Mouse (Mus musculus) forebrain, embryonic 10.5 days (tissue): ENCODE measurements around the gene Dhdh. TPM values are rescaled to one million over a fixed set of nuclear protein-coding genes. Genes with fewer than 3 reads are reported as not detected.
"Not testable (repeated sequence)": the region's sequence is repeated elsewhere in the genome, so short reads cannot be mapped to it uniquely, and the experiment has no call there.

ENCODE experiments used
- DNase-seq: peaks from one replicate; pipeline ENCODE4 v3.0.0-alpha.2; 2017; ENCODE audit warnings: low spot score; ENCODE audit errors: extremely low spot score
- H3K27ac ChIP-seq: fragments of 300-500 bp; sonication (generic); 2 replicates; pipeline ENCODE4 v1.5.1; 2016; ENCODE audit warnings: mild to moderate bottlenecking
- H3K27me3 ChIP-seq: fragments of 300-500 bp; sonication (generic); 2 replicates; pipeline ENCODE4 v1.6.1; 2016; ENCODE audit warnings: mild to moderate bottlenecking; ENCODE audit not compliant: poor library complexity, severe bottlenecking
- H3K36me3 ChIP-seq: fragments of 300-500 bp; sonication (generic); replicated peaks from 2 replicates; pipeline ENCODE4 v1.6.1; 2016; ENCODE audit warnings: mild to moderate bottlenecking, moderate library complexity
- H3K4me1 ChIP-seq: fragments of 300-500 bp; sonication (generic); 2 replicates; pipeline ENCODE4 v1.6.1; 2016
- H3K4me3 ChIP-seq: fragments of 300-500 bp; sonication (generic); 2 replicates; pipeline ENCODE4 v1.5.1; 2016; ENCODE audit warnings: mild to moderate bottlenecking, moderate library complexity
- H3K9me3 ChIP-seq: fragments of 300-500 bp; sonication (generic); 2 replicates; pipeline ENCODE4 v1.6.1; 2016; ENCODE audit warnings: mild to moderate bottlenecking, moderate library complexity
- WGBS: fragments of 180-500 bp; shearing (Covaris S2); methylation state at CpG from one replicate; pipeline ENCODE4 v1.1.7; 2016; 5-methylcytosine and 5-hydroxymethylcytosine counted together
- polyA plus RNA-seq: library from polyadenylated mRNA; unstranded; fragments of >200 nt; fragmentation: Nextera tagmentation; extraction: Ambion mirVana; gene quantifications from 2 replicates; pipeline ENCODE4 v1.2.1, GENCODE M21; 2016

The Dhdh gene
- 6.4 and 7.2 TPM in 2 replicates for polyA plus RNA-seq

DNA sequence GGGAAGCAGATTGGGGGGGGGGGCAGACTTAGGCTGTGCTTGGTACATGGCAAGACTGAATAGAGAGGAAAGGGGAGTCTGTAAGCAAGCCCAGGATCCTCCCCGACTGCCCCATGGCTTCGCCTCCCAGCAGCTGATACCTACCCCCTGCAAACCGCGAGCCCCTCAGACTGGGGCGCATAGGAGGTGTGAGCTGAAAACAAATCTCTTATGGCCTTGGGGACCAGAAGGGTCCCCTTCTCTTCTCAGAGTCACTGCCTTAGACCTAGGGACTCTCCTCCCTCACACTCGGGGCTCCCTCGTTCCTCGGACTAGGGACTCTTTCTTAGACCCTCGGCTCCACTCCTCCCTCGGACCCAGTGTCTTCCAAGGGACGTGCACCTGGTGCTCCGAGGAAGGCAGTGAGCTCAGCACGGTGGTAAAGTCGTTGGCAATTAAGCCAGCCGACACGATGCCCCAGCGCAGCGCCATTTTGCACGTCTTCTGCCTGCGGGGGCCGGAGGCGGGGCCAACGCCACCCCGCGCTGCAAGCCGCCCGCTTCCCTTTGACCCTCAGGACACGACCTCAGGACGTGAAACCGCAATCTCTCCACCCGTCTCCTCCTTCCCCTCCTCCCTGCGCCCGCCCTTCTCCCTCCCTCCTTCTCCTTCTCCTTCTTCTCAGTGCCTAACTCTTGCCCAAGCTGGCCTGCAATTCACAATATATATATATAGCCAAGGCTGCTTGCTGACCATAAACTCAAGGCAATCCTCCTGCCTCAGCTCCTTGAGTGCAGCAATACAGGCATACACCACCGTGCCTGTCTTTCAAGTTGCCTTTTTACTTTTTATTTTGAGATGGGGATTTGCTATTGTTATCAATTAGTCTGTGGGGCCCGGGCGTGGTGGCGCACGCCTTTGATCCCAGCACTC is at the start of gene Dhdh:
Gene Dhdh (minus strand): TSS at position 513 of the 912 bp plus-strand sequence.
- peak within 1 kb of the TSS; percentile 61 for H3K4me3 ChIP-seq
- peak; percentile 63 for DNase-seq
- H3K27me3 ChIP-seq = peaks cover 5% of the 10 kb centered on the region; the same call in 1 of the 2 replicates
- WGBS = 7% methylated on average over 38 of the region's 38 CpGs
- H3K4me1 ChIP-seq = peaks cover 41% of the 10 kb centered on the region
- H3K36me3 ChIP-seq = peaks cover 23% of the 10 kb centered on the region
- H3K9me3 ChIP-seq = no peaks in the 10 kb centered on the region
- H3K27ac ChIP-seq = peak within 1 kb of the TSS; percentile 90

DNA sequence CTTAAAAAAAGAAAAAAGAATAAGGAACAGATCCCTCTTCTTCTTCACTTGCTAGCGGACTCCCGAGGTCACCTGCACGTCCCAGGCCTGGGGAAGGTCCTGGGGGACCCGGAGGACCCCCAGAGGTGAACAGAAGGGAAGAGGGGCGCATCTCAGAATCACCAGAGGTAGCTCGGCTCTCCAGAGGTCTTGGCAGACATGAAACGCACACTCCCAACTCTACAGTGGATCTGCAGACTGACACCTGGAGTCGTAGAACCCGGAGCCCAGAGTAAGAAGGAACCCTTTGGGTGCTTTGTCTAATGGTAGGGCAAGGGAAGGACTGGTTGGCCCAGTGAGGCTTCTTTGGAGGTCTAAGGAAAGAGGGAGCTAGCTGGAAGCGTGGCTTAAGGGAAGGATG is 49.0 kb upstream of the Dhdh start:
- DNase-seq = no peak
- Histone ChIP-seq H3K27me3 (no peaks in the 10 kb centered on the region), H3K4me1 (peaks cover 21% of the 10 kb centered on the region), H3K9me3 (no peaks in the 10 kb centered on the region), H3K36me3 (no peaks in the 10 kb centered on the region), H3K27ac (peak overlapping the region; percentile 87; the same call in 1 of the 2 replicates), H3K4me3 (peak overlapping the region; percentile 70)
- WGBS = 82% methylated on average over 10 of the region's 10 CpGs

- 73% methylated on average over 1 of the region's 1 CpGs for WGBS
- H3K27me3 ChIP-seq = no peaks in the 10 kb centered on the region
- no peak for DNase-seq
- H3K36me3 ChIP-seq = no peaks in the 10 kb centered on the region
- no peak overlapping the region for H3K27ac ChIP-seq
- no peaks in the 10 kb centered on the region for H3K9me3 ChIP-seq
- H3K4me3 ChIP-seq = no peak overlapping the region
- H3K4me1 ChIP-seq = peaks cover 23% of the 10 kb centered on the region
Observed at GRCm38 (mm10) chr7:45535676-45536075, 47.1 kb upstream of the Dhdh start.

GRCm38 (mm10) chr7:45530643-45531042 is 42.0 kb upstream of the Dhdh start:
- DNase-seq = no peak
- no peaks in the 10 kb centered on the region for H3K36me3 ChIP-seq
- H3K9me3 ChIP-seq = no peaks in the 10 kb centered on the region
- no peak overlapping the region for H3K4me3 ChIP-seq
- no peaks in the 10 kb centered on the region for H3K27me3 ChIP-seq
- peak overlapping the region; percentile 62; the same call in 1 of the 2 replicates for H3K27ac ChIP-seq
- WGBS = 90% methylated on average over 2 of the region's 2 CpGs
- peaks cover 21% of the 10 kb centered on the region for H3K4me1 ChIP-seq

GRCm38 (mm10) chr7:45529461-45529860 is 40.9 kb upstream of the Dhdh start:
- 30% methylated on average over 6 of the region's 6 CpGs for WGBS
- H3K9me3 ChIP-seq = no peaks in the 10 kb centered on the region
- peak overlapping the region; percentile 12; the same call in 1 of the 2 replicates for H3K27ac ChIP-seq
- H3K4me3 ChIP-seq = no peak overlapping the region
- no peak for DNase-seq
- H3K36me3 ChIP-seq = peaks cover 4% of the 10 kb centered on the region
- H3K27me3 ChIP-seq = no peaks in the 10 kb centered on the region
- H3K4me1 ChIP-seq = peaks cover 32% of the 10 kb centered on the region

DNA sequence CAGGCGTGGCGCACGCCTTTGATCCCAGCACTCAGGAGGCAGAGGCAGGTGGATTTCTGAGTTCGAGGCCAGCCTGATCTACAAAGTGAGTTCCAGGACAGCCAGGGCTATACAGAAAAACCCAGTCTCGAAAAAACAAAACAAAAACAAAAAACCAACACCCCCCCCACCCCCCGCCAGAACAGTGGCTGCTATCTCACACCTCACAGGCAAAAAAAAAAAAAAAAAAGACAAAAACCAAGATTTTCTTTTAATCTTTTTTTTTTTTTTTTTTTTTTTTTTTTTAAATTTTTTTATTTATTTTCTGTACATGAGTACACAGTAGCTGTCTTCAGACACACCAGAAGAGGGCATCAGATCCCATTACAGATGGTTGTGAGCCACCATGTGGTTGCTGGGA is 38.6 kb upstream of the Dhdh start:
- H3K27me3 ChIP-seq, H3K4me3 ChIP-seq, H3K27ac ChIP-seq, H3K9me3 ChIP-seq, DNase-seq: not testable (repeated sequence)
- Histone ChIP-seq H3K36me3 (peaks cover 20% of the 10 kb centered on the region), H3K4me1 (peaks cover 50% of the 10 kb centered on the region)
- WGBS = 88% methylated on average over 6 of the region's 6 CpGs

GRCm38 (mm10) chr7:45526474-45527120 is 38.0 kb upstream of the Dhdh start:
- H3K27me3 ChIP-seq = no peaks in the 10 kb centered on the region
- WGBS = 24% methylated on average over 7 of the region's 7 CpGs
- no peaks in the 10 kb centered on the region for H3K9me3 ChIP-seq
- peak overlapping the region; percentile 94 for H3K27ac ChIP-seq
- peaks cover 20% of the 10 kb centered on the region for H3K36me3 ChIP-seq
- peaks cover 54% of the 10 kb centered on the region for H3K4me1 ChIP-seq
- no peak for DNase-seq
- peak overlapping the region; percentile 91 for H3K4me3 ChIP-seq

DNA sequence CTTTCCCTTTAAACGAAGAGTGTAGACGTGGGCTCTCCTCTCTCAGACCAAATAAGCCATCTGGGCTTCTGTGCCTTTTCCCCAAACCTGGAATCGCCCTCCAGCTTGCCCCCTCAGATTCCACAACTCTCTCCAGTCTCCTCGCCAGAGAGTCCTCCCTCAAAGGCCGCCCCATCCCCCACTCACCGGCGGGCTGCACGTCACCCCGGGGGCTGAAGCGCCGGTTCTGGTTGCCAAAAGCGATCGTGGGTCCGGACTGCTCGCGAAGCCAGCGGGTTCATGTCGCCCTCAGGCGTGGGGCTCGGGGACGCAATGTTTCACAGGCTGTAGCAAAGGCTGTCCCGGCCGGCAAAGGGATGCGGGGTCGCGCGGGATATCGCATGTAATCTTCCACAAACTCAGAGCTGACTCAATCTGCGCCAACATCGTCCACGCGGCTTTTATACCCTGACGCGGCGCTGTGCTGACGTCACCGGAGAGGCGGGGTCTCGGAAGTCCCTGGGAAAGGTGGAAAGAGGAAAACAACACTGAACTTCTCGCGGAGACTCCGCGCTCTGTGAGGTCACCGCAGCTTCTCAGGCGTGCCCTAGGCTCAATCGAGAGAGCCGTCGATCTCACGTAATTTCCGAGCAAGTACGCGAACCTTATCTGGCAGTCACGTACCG is 37.3 kb upstream of the Dhdh start, which contains the start of the genes Ppp1r15a and Plekha4:
Gene Ppp1r15a (minus strand): TSS at position 460 of the 665 bp plus-strand sequence.
Gene Plekha4 (plus strand): TSS at position 522 of the 665 bp plus-strand sequence.
- peaks cover 20% of the 10 kb centered on the region for H3K36me3 ChIP-seq
- no peaks in the 10 kb centered on the region for H3K27me3 ChIP-seq
- peak; percentile 97 for DNase-seq
- peaks cover 59% of the 10 kb centered on the region for H3K4me1 ChIP-seq
- H3K4me3 ChIP-seq = peak within 1 kb of the TSS; percentile 91
- under 1% methylated on average over 54 of the region's 54 CpGs for WGBS
- peak within 1 kb of the TSS; percentile 94 for H3K27ac ChIP-seq
- no peaks in the 10 kb centered on the region for H3K9me3 ChIP-seq

GRCm38 (mm10) chr7:45524841-45525621 is 36.4 kb upstream of the Dhdh start:
- Histone ChIP-seq H3K4me3 (peak overlapping the region; percentile 91), H3K27ac (peak overlapping the region; percentile 94), H3K27me3 (no peaks in the 10 kb centered on the region), H3K36me3 (peaks cover 20% of the 10 kb centered on the region), H3K4me1 (peaks cover 50% of the 10 kb centered on the region), H3K9me3 (no peaks in the 10 kb centered on the region)
- peak; percentile 25 for DNase-seq
- 43% methylated on average over 12 of the region's 12 CpGs for WGBS

GRCm38 (mm10) chr7:45523678-45524170 is 35.1 kb upstream of the Dhdh start:
- no peak for DNase-seq
- Histone ChIP-seq H3K4me1 (peaks cover 47% of the 10 kb centered on the region), H3K27me3 (no peaks in the 10 kb centered on the region), H3K27ac (no peak overlapping the region), H3K36me3 (peaks cover 20% of the 10 kb centered on the region), H3K9me3 (no peaks in the 10 kb centered on the region), H3K4me3 (peak overlapping the region; percentile 30)
- WGBS = 86% methylated on average over 13 of the region's 13 CpGs

GRCm38 (mm10) chr7:45522957-45523676 is 34.5 kb upstream of the Dhdh start:
- peak overlapping the region; percentile 30 for H3K4me3 ChIP-seq
- H3K27me3 ChIP-seq = no peaks in the 10 kb centered on the region
- H3K36me3 ChIP-seq = peaks cover 20% of the 10 kb centered on the region
- H3K9me3 ChIP-seq = no peaks in the 10 kb centered on the region
- 79% methylated on average over 18 of the region's 18 CpGs for WGBS
- no peak overlapping the region for H3K27ac ChIP-seq
- no peak for DNase-seq
- peaks cover 47% of the 10 kb centered on the region for H3K4me1 ChIP-seq
